Comparison of ENCODE assay signal across 9 mouse cellular contexts in the genomic region with DNA sequence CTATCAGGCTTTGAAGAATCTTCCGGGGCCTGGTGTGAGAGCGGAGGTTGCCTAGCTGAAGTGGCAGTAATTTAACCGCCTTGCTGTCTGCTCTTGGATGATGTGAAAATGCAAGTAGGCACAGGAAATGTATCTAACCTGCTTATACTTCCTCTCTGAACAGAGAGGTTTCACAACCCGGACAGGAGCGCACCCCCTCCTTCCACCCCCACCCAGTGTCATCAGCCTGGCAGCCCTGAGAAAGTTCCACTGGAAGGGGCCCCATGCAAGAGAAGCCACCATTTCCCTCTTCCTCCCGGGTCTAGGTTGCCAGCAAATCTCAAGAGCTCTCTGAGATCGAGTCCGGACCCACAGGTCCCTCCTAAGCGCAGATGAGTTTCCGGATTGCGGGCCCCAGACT. TPM values are rescaled to one million over a fixed set of nuclear protein-coding genes. Genes with fewer than 3 reads are reported as not detected.
DNase-seq lines count a peak whose midpoint lies in the region; ATAC-seq and TF ChIP-seq lines count a peak whose summit lies in the region.
"Had no signal": no experiment of that assay in that cellular context is flagged by ENCODE, and none has a peak within 500 bp of the region (broad histone marks: within the 10 kb centered on the region; RNA-seq: fewer than 3 reads in every experiment).

A gene (plus strand): TSS at position 163 of the 400 bp plus-strand sequence.

- TF ChIP-seq CTCF in E14TG2a.4 (conservative IDR thresholded peaks at IDR 0.05; ENCODE audit: low read length) = no peak
- no peak for TF ChIP-seq CTCF in thymus, adult 2 months (IDR thresholded peaks at IDR 0.05; ENCODE audit: borderline replicate concordance, control insufficient read depth, extremely low read depth, insufficient read depth, low read length, poor library complexity)

- DNase-seq in thymus, adult 2 months = peak; percentile 75
- DNase-seq in gastrocnemius, adult 8-10 months (ENCODE audit: low spot score in 2 of 2) = no peak
- DNase-seq in kidney, postnatal 10 days = no peak
- DNase-seq: cerebellum, postnatal 10 days; heart, postnatal 4 days had no signal

- peaks cover 12% of the 10 kb centered on the region for H3K4me1 ChIP-seq in E14TG2a.4 (replicated peaks; ENCODE audit: low read depth, low read length)
- peaks cover 31% of the 10 kb centered on the region for H3K4me1 ChIP-seq in thymus, adult 2 months (replicated peaks; ENCODE audit: control insufficient read depth, insufficient read depth, low read length)
- H3K4me1 ChIP-seq in forebrain, embryonic 13.5 days = no peaks in the 10 kb centered on the region

- TF ChIP-seq POLR2A in thymus, adult 2 months (IDR thresholded peaks at IDR 0.05; ENCODE audit: control insufficient read depth, extremely low read depth, insufficient read depth, low read length, poor library complexity) = peak; percentile 26; the same call in 1 of the 2 replicates

- H3K27me3 ChIP-seq in E14TG2a.4 (ENCODE audit: insufficient read depth, low read length) = no peaks in the 10 kb centered on the region
- no peaks in the 10 kb centered on the region for H3K27me3 ChIP-seq in thymus, adult 2 months (ENCODE audit: control insufficient read depth, insufficient read depth, low read length)
- H3K27me3 ChIP-seq in forebrain, embryonic 13.5 days = no peaks in the 10 kb centered on the region

- H3K4me2 ChIP-seq in forebrain, embryonic 13.5 days = no peak within 1 kb of the TSS

- 8% methylated on average over 11 of the region's 11 CpGs for WGBS in thymus, adult 2 months
- WGBS in forebrain, embryonic 13.5 days = 88% methylated on average over 11 of the region's 11 CpGs

- H3K9ac ChIP-seq in forebrain, embryonic 13.5 days = no peak within 1 kb of the TSS

- peak; percentile 96 for ATAC-seq in granulocyte monocyte progenitor cell, adult 5-6 weeks (replicated peaks; ENCODE audit: poor library complexity, severe bottlenecking)
- ATAC-seq in megakaryocyte, adult 5-6 weeks (ENCODE audit: poor library complexity, severe bottlenecking) = peak; percentile 96
- ATAC-seq in forebrain, embryonic 13.5 days = no peak

- H3K4me3 ChIP-seq in E14TG2a.4 (replicated peaks; ENCODE audit: low read length) = peak within 1 kb of the TSS; percentile 52
- H3K4me3 ChIP-seq in thymus, adult 2 months (ENCODE audit: control insufficient read depth, insufficient read depth, low read length) = peak within 1 kb of the TSS; percentile 76
- H3K4me3 ChIP-seq in forebrain, embryonic 13.5 days = no peak within 1 kb of the TSS

- H3K9me3 ChIP-seq in E14TG2a.4 (ENCODE audit: low read length) = no peaks in the 10 kb centered on the region; the same call in 1 of the 2 replicates
- no peaks in the 10 kb centered on the region for H3K9me3 ChIP-seq in forebrain, embryonic 13.5 days (replicated peaks)

- no peaks in the 10 kb centered on the region for H3K36me3 ChIP-seq in E14TG2a.4 (ENCODE audit: insufficient read depth, low read length)
- H3K36me3 ChIP-seq in thymus, adult 2 months (ENCODE audit: control insufficient read depth, insufficient read depth, low read length) = peaks cover 18% of the 10 kb centered on the region
- H3K36me3 ChIP-seq in forebrain, embryonic 13.5 days (ENCODE audit: poor library complexity, severe bottlenecking) = no peaks in the 10 kb centered on the region

- peak within 1 kb of the TSS; percentile 97 for H3K27ac ChIP-seq in thymus, adult 2 months (ENCODE audit: control insufficient read depth, insufficient read depth, low read length)
- H3K27ac ChIP-seq in forebrain, embryonic 13.5 days = no peak within 1 kb of the TSS

RNA-seq across cellular contexts. Expression of the gene that starts here (rescaled TPM):
- 57.2 and 65.5 TPM in 2 replicates for total RNA-seq in granulocyte monocyte progenitor cell, adult 5-6 weeks (2014; fragmentation: Nextera tagmentation)
- total RNA-seq in granulocyte monocyte progenitor cell, adult 5-6 weeks (2017) = 22.4 and 27.1 TPM in 2 replicates
- total RNA-seq in megakaryocyte, adult 5-6 weeks (2015) = 117 and 130 TPM in 2 replicates
- total RNA-seq in megakaryocyte, adult 5-6 weeks (2017) = 59.4 and 72.4 TPM in 2 replicates
- polyA plus RNA-seq in thymus, adult 2 months (2012; rRNA removed) = 353 and 356 TPM in 2 replicates
- under 1 TPM; 0.07 to 0.25 (median 0.17) TPM for total RNA-seq in gastrocnemius, adult 8-10 months (2022)
- 0.19 and 0.26 TPM in 2 replicates for polyA plus RNA-seq in forebrain, embryonic 13.5 days (2015; fragmentation: Nextera tagmentation; extraction: Ambion mirVana)

Comparison
In these comparisons a context has a peak if more than half of its experiments do, and no peak if none do; other contexts are left out.
1. RNA of the gene that starts here (total RNA-seq): 59.4 to 130 TPM in megakaryocyte, adult 5-6 weeks and 22.4 to 65.5 TPM in granulocyte monocyte progenitor cell, adult 5-6 weeks; 0.07 to 0.25 TPM in gastrocnemius, adult 8-10 months; every median in the first group is over 10 times any median in the second.
2. RNA of the gene that starts here (polyA plus RNA-seq): 353 to 356 TPM in thymus, adult 2 months; 0.19 to 0.26 TPM in forebrain, embryonic 13.5 days; every median in the first group is over 100 times any median in the second.